Mouse (Mus musculus) stomach, embryonic 14.5 days (tissue): Measurements from ENCODE around the gene Lancl2. TPM values are rescaled to one million over a fixed set of nuclear protein-coding genes. Genes with fewer than 3 reads are reported as not detected.

ENCODE experiments used
- ATAC-seq: fragments of 200-750 bp; cut with Nextera tagmentation; 2 replicates; pipeline ENCODE4 v1.8.0; 2017; ENCODE audit warnings: low read depth, moderate TSS enrichment; ENCODE audit not compliant: insufficient number of reproducible peaks, insufficient read depth, low FRiP score
- H3K27ac ChIP-seq: fragments of 300-500 bp; sonication (generic); 2 replicates; pipeline ENCODE4 v1.5.1; 2014; ENCODE audit warnings: mild to moderate bottlenecking, low read length, moderate library complexity, mixed read lengths
- H3K27me3 ChIP-seq: fragments of 300-500 bp; sonication (generic); 2 replicates; pipeline ENCODE4 v1.6.1; 2014; ENCODE audit warnings: low read length, control low read depth, mixed read lengths; ENCODE audit not compliant: control insufficient read depth, insufficient read depth
- H3K36me3 ChIP-seq: fragments of 300-500 bp; sonication (generic); 2 replicates; pipeline ENCODE4 v1.6.1; 2014; ENCODE audit warnings: mild to moderate bottlenecking, control low read depth, low read length, moderate library complexity, mixed read lengths; ENCODE audit not compliant: control insufficient read depth, insufficient read depth
- H3K4me1 ChIP-seq: fragments of 300-500 bp; sonication (generic); 2 replicates; pipeline ENCODE4 v1.6.1; 2014; ENCODE audit warnings: low read length, control low read depth, mixed read lengths; ENCODE audit not compliant: control insufficient read depth, insufficient read depth
- H3K4me2 ChIP-seq: fragments of 300-500 bp; sonication (generic); replicated peaks from 2 replicates; pipeline ENCODE4 v1.6.1; 2014; ENCODE audit warnings: low read depth, low read length, control low read depth
- H3K4me3 ChIP-seq: fragments of 300-500 bp; sonication (generic); 2 replicates; pipeline ENCODE4 v1.5.1; 2014; ENCODE audit warnings: low read depth, low read length, control low read depth
- H3K9ac ChIP-seq: fragments of 300-500 bp; sonication (generic); replicated peaks from 2 replicates; pipeline ENCODE4 v1.6.1; 2014; ENCODE audit warnings: low read depth, mild to moderate bottlenecking, control low read depth, low read length, moderate library complexity, mixed read lengths
- H3K9me3 ChIP-seq: fragments of 300-500 bp; sonication (generic); 2 replicates; pipeline ENCODE4 v1.6.1; 2016; ENCODE audit warnings: low read depth, low read length, control low read depth; ENCODE audit not compliant: control insufficient read depth
- WGBS: fragments of 180-500 bp; shearing (Covaris S2); extraction: QIAGEN DNeasy Blood & Tissue Kit; methylation state at CpG from one replicate; pipeline ENCODE4 v1.1.7; 2014; 5-methylcytosine and 5-hydroxymethylcytosine counted together
- polyA plus RNA-seq: library from polyadenylated mRNA; unstranded; fragments of >200 nt; fragmentation: Nextera tagmentation; extraction: Ambion mirVana; gene quantifications from 2 replicates; pipeline ENCODE4 v1.2.1, GENCODE M21; 2014

Lancl2 gene
- polyA plus RNA-seq, 1 experiment from 2014 or later: 27.5 TPM

GRCm38 (mm10) chr6:57773792-57774191 is 71.5 kb downstream of the Lancl2 start:
- ATAC-seq: no peak
- no peak overlapping the region for H3K4me2 ChIP-seq
- H3K36me3 ChIP-seq: peaks cover 6% of the 10 kb centered on the region; the same call in 1 of the 2 replicates
- no peak overlapping the region for H3K27ac ChIP-seq
- WGBS: 97% methylated on average over 1 of the region's 1 CpGs
- no peaks in the 10 kb centered on the region for H3K9me3 ChIP-seq
- H3K9ac ChIP-seq: no peak overlapping the region
- H3K4me3 ChIP-seq: no peak overlapping the region
- no peaks in the 10 kb centered on the region for H3K4me1 ChIP-seq
- H3K27me3 ChIP-seq: no peaks in the 10 kb centered on the region

DNA sequence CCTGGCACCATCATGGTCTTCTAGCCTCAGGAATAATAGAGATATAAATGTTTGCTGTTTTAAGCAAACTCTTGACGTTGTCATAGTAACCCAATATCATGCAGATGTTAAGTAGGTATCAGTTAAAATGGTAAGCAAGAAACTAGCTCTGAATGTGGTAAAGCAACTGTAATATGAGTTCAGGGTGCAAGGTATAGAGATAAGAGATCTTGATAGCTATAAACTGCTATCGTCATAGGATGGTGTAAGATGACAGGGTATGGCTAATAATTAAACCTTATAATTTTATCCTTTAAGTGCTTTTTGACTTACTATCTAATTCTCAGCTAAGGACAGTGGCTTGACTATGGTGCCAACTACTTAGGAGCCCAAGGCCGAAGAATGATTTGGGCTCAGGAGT is 78.0 kb downstream of the Lancl2 start:
- Histone ChIP-seq H3K4me1 (no peaks in the 10 kb centered on the region), H3K27ac (no peak overlapping the region), H3K9me3 (no peaks in the 10 kb centered on the region), H3K27me3 (no peaks in the 10 kb centered on the region), H3K9ac (no peak overlapping the region), H3K4me3 (no peak overlapping the region), H3K4me2 (no peak overlapping the region), H3K36me3 (no peaks in the 10 kb centered on the region)
- WGBS: 86% methylated on average over 3 of the region's 3 CpGs
- ATAC-seq: no peak

DNA sequence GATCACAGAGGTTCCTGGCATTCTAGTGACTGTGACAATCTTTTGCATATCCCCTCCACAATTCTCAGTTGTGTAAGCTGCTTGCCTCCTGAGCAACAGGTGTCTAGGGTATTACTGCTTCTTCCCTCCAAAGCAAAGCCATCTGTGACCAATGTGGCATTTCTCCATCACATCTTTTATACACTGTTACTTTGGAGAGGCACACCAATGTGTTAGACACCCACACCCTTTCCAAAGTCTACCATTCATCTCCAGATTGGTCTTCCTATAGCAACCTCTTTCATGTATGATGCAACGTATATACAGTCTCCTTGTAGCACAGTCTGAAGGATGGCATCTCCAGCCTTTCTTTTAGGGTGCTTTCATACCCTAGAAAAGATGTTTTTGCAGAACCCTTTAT is 80.3 kb downstream of the Lancl2 start:
- no peak for ATAC-seq
- Histone ChIP-seq H3K4me2 (no peak overlapping the region), H3K36me3 (no peaks in the 10 kb centered on the region), H3K27ac (no peak overlapping the region), H3K9ac (no peak overlapping the region), H3K4me3 (no peak overlapping the region), H3K4me1 (no peaks in the 10 kb centered on the region), H3K27me3 (no peaks in the 10 kb centered on the region), H3K9me3 (no peaks in the 10 kb centered on the region)
- WGBS: 92% methylated on average over 1 of the region's 1 CpGs

GRCm38 (mm10) chr6:57784251-57784650 is 81.9 kb downstream of the Lancl2 start:
- Histone ChIP-seq H3K9ac (no peak overlapping the region), H3K4me1 (no peaks in the 10 kb centered on the region), H3K27ac (no peak overlapping the region), H3K36me3 (no peaks in the 10 kb centered on the region), H3K4me3 (no peak overlapping the region), H3K9me3 (no peaks in the 10 kb centered on the region), H3K4me2 (no peak overlapping the region), H3K27me3 (no peaks in the 10 kb centered on the region)
- 94% methylated on average over 1 of the region's 1 CpGs for WGBS
- ATAC-seq: no peak

DNA sequence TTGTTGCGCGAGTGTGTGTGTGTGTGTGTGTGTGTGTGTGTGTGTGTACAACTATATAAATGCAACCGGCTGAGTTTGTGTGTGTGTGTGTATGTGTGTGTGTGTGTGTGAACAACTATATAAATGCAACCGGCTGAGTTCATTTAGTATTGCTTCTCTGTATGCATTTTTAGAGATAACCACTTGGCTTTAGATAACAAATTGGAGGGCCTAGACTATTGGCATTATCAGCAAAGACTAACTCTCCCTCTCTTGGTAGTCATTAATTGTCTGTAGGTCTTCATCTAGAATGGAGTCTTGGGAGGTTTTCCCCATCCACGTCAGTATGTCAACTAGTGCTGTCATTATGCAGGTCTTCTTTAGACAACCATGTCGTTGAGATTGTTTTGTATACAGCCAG is 85.0 kb downstream of the Lancl2 start:
- no peak for ATAC-seq
- WGBS: 95% methylated on average over 6 of the region's 6 CpGs

More for the DNA sequence above, 85.0 kb downstream of the Lancl2 start:
- H3K27me3 ChIP-seq: no peaks in the 10 kb centered on the region
- H3K4me3 ChIP-seq: no peak overlapping the region
- no peak overlapping the region for H3K4me2 ChIP-seq
- no peak overlapping the region for H3K9ac ChIP-seq
- no peaks in the 10 kb centered on the region for H3K36me3 ChIP-seq
- no peaks in the 10 kb centered on the region for H3K9me3 ChIP-seq
- H3K27ac ChIP-seq: no peak overlapping the region
- H3K4me1 ChIP-seq: no peaks in the 10 kb centered on the region

Other genes starting within 250 kb of the Lancl2 start
- gene Ppm1k, start 167.1 kb upstream of the Lancl2 start, polyA plus RNA-seq: 4.7 and 6.5 TPM in 2 replicates
- 3.2 and 4.1 TPM in 2 replicates for gene Herc6, start 121.5 kb upstream of the Lancl2 start, polyA plus RNA-seq
- gene Pyurf, start 10.5 kb upstream of the Lancl2 start, polyA plus RNA-seq: 20.9 and 23.6 TPM in 2 replicates
- 24.4 and 26.7 TPM in 2 replicates for gene Vopp1, start 122.6 kb downstream of the Lancl2 start, polyA plus RNA-seq
- 0.14 TPM in 1 of 2 replicates, not detected in the other for gene Vmn1r21, start 147.8 kb downstream of the Lancl2 start, polyA plus RNA-seq
- not detected in 2 replicates for gene Vmn1r22, start 205.5 kb downstream of the Lancl2 start, polyA plus RNA-seq
- gene Vmn1r23, start 224.3 kb downstream of the Lancl2 start, polyA plus RNA-seq: not detected in 2 replicates